Mouse (Mus musculus): ENCODE measurements around the gene Gm6169.
A peak's percentile ranks its signal among the peaks of the same experiment; 100 is the strongest.
"Not testable (repeated sequence)": the region's sequence is repeated elsewhere in the genome, so short reads cannot be mapped to it uniquely, and the experiment has no call there.

Gene Gm6169

DNA sequence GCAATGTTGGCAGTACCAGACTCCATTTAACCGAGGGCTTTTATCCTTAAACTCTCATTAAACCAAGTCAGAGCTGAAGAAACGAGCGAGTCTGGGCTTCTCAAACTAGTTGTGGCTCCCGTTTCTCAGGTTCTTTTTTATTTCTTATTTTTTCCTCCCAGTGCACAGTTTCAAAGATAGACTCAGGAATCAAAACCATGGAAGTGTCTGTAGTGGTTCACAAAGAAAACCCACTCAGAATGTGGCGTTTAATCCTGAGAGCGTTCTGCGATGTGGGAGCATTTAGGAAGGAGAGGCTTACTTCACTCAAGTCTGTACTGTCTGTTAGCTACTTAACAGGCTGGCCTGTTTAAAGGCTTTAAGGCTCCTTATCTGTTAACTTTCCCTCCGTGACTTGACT, 30.9 kb downstream of the Gm6169 start:
- DNase-seq, result no peak

DNA sequence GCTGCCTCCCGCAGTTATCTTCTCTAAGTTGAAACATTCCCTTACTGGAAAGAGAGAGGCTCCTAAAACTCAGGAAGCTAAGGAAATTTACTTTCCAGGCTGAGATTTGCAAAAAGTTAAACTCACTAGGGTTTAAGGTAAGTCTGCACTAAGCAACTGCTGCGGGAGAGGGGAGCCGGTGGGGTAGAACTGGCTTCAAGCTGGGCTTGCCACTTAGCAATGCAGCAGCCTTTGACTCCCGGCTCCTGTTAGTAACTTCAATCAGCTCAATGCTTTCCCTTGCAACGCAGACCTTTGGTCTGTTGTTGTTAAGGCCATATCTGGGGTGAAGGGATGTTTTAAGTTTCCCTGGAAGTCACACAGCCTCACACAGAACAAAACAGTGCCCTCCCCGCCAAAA, 31.3 kb downstream of the Gm6169 start:
- DNase-seq, result no peak

DNA sequence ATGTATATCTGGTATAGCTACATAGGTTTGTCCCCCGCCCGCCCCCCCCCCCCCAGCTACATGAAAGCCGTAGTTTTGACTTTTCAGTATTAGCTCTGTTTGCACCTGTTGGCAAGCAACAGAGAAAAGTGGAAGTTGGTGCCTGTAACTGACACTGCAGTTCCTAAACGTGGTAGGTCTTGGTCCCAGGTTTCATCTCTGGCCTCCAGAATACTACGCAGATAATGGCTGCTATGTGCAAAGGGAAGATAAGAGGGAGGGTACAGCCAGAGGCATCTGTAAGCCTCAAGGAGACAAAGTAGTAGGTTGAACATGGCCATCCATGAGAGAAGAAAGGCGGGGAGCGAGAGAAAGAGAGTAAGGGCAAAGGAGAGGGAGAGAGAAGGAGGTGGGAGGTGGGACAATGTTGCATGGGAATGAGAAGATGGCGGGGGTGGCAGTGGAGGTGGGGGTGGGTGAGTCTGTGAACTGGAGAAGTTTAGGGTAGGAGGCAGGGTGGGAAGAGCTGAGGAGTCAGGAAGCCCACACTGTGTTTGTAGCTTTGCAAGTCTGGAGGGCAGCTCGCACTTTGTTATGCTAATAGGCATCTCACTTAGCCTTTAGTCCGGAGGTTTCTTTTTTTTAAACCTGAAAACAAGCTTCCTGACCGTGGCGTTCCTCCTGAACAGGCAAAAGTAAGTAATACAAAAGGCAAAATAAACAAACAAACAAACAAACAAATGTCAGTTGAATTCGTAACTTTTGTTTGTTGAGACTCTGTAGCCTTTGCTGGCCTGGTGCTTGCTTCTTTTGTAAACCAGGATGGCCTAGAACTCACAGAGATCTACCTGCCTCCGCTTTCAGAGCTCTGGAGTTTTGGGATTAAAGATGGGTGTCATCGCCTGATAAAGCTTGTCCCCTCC, 32.1 kb downstream of the Gm6169 start, which contains the start of gene Fam169a:
Fam169a (plus strand) TSS at position 638 of the 902 bp plus-strand sequence.
- no peak for DNase-seq

DNA sequence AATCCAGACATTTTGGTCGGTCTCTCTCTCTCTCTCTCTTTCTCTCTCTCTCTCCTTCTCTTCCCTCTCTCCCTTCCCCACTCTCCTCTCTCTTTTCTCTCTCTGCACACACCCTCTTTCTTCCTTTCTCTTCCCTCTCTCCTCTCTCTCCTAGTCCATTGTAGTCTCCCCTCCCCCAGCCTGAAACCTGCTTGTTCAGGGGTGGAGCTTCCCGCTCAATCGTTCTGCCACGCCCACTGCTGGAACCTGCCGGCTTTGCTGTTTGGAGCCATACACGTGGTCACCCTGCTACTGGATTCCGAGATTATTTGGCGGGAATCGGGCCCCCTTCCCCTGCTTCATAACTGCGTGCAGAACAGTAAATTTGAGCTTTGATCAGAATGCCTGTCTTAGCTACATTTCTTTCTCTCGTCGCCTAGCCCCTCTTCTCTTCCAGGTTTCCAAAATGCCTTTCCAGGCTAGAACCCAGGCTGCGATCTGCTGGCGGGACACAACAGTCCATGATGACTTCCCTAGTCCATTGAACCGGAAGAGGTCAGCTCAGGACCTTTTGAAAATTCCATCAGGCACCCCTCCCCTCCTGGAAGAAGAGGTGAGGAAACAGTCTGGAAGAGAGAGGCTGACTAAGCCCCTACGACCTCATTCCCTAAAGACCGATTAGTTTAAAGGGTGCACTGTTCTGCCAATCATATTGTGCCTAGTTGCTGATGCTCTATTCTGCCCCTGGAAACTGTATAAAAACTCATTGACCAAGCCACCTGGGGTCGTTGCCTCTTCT, 34.0 kb downstream of the Gm6169 start:
- not testable (repeated sequence) for DNase-seq

GRCm38 (mm10) chr13:97064413-97064812, 34.6 kb downstream of the Gm6169 start:
- DNase-seq, result peak; percentile 17

DNA sequence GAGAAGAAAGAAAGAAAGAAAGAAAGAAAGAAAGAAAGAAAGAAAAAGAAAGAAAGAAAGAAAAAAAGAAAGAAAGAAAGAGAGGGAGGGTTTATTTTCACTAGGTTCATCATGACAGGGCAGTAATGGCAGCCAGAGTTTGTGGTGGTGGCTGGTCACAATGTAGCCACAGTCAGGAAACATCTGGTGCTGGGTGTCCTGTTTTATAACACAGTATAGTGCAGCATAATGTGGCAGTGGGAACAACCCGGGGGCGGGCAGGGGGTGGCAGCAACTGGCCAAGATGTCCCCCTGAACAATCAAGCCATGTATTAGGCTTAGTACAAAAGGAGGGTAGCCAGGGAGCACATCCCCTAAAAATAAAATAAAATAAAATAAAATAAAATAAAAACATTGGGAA, 35.6 kb downstream of the Gm6169 start:
- no peak for DNase-seq

GRCm38 (mm10) chr13:97062151-97062550, 36.9 kb downstream of the Gm6169 start:
- DNase-seq, result no peak

DNA sequence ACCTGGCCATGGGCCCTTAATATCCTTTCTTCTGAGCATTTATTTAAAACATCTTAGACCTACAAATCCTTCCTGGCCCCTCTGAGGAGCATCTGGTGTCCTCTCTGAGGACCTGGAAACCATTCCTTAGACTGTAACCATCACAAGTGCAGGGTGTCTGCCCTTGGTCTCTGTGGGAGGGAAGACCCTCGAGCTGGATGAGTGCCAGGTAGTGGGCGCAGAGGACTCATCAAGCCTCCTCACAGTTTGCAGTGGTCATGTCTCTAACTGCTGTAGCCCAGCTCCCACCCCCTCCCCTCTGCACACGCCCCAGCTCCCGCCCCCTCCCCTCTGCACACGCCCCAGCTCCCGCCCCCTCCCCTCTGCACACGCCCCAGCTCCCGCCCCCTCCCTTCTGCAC, 38.7 kb downstream of the Gm6169 start:
- no peak for DNase-seq

DNA sequence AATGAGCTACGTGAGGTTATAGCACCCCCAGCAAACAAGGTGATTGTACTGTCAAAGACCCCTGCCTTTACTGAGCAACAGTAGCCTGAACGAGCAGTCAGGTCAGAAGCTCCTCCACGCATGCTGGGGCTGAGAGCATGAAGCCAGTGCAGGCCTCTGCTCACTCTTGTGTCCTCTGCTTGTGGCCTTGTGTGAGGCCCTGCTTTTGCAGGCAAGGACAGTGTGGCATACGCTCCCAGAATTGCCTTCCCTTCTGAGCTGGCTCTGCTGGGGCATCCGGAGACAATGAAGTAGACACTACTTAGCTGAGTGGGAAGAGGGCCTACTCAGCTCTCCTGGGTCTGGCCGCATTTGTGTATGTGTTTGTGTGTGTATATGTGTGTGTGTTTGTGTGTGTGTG, 39.3 kb downstream of the Gm6169 start:
- no peak for DNase-seq

- no peak for DNase-seq
Observed at GRCm38 (mm10) chr13:97057817-97058216, 41.2 kb downstream of the Gm6169 start.

DNA sequence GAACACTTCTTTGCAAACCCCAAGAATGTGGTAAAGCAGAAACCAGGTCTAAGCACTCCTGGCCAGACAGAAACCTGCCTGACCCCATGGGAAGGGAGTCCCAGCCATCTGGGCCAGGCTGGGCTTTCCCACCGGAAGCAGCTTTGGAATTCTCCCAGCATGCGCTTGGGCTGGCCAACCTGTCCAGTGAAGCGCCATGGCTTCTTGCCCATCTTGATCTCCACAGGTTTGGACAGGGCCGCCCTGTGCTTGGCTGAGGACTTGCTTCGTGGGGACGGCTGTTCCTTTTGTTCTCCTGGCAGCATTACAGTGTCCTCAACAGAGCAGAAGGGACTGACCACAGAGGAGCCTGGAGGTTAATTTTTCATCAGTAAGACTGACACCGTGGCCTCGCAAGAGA, 45.2 kb downstream of the Gm6169 start:
- no peak for DNase-seq

DNA sequence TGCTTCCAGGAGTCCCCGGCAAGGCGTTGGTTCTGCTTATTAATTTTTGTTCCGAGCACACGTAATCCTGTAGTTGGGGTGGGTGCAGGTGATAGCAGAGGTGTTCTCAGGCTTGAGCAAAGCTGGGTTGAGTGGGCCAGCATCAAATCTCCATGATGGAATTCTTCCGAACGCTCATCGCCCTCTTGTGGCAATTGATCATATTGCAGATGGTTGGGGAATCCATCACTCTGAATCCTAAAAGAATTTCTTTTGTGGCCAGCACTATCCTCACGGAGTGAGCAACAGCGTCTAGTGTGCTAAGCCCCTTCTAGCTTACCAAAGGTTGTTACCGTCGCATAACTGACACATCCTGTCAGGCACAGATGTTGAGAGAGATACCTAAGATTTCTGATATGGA, 46.4 kb downstream of the Gm6169 start:
- DNase-seq, result peak; percentile 71

- DNase-seq, result no peak
Observed at GRCm38 (mm10) chr13:97051158-97051557, 47.9 kb downstream of the Gm6169 start.

All from thymus, postnatal 4 days (tissue).